Mouse (Mus musculus) frontal cortex, adult (tissue): ENCODE results near the gene Msrb3.

Source experiments
- ATAC-seq: cut with Nextera tagmentation; 2 replicates; pipeline ENCODE4 v1.9.2; 2017; ENCODE audit warnings: mild to moderate bottlenecking, moderate library complexity, mixed read lengths; ENCODE audit not compliant: low TSS enrichment

Gene Msrb3

GRCm38 (mm10) chr10:120810832-120811571 lies 87.9 kb downstream of the Msrb3 start:
- no peak for ATAC-seq

- ATAC-seq = no peak
Measured at GRCm38 (mm10) chr10:120810053-120810696, 88.7 kb downstream of the Msrb3 start.

- ATAC-seq = no peak
Measured at GRCm38 (mm10) chr10:120808167-120808566, 90.7 kb downstream of the Msrb3 start.

GRCm38 (mm10) chr10:120801127-120801526 lies 97.8 kb downstream of the Msrb3 start:
- no peak for ATAC-seq

GRCm38 (mm10) chr10:120799479-120799878 lies 99.4 kb downstream of the Msrb3 start:
- no peak for ATAC-seq

- no peak for ATAC-seq
Measured at GRCm38 (mm10) chr10:120796749-120797148, 102.2 kb downstream of the Msrb3 start.

- no peak for ATAC-seq
Measured at GRCm38 (mm10) chr10:120794391-120794817, 104.5 kb downstream of the Msrb3 start.

GRCm38 (mm10) chr10:120792191-120792765 lies 106.6 kb downstream of the Msrb3 start:
- ATAC-seq = no peak

- no peak for ATAC-seq
Measured at GRCm38 (mm10) chr10:120791438-120791837, 107.5 kb downstream of the Msrb3 start.

GRCm38 (mm10) chr10:120787202-120787601 lies 111.7 kb downstream of the Msrb3 start:
- ATAC-seq = no peak

GRCm38 (mm10) chr10:120784516-120784915 lies 114.4 kb downstream of the Msrb3 start:
- ATAC-seq = no peak

GRCm38 (mm10) chr10:120783393-120783792 lies 115.5 kb downstream of the Msrb3 start:
- no peak for ATAC-seq

- no peak for ATAC-seq
Measured at GRCm38 (mm10) chr10:120777499-120777898, 121.4 kb downstream of the Msrb3 start.

GRCm38 (mm10) chr10:120775361-120775760 lies 123.5 kb downstream of the Msrb3 start:
- no peak for ATAC-seq

GRCm38 (mm10) chr10:120767418-120767817 lies 131.5 kb downstream of the Msrb3 start:
- ATAC-seq = no peak

GRCm38 (mm10) chr10:120765398-120765797 lies 133.5 kb downstream of the Msrb3 start:
- no peak for ATAC-seq

GRCm38 (mm10) chr10:120763656-120764466 lies 135.0 kb downstream of the Msrb3 start:
- ATAC-seq = no peak

- no peak for ATAC-seq
Measured at GRCm38 (mm10) chr10:120762958-120763357, 135.9 kb downstream of the Msrb3 start.

- ATAC-seq = no peak
Measured at GRCm38 (mm10) chr10:120760679-120761078, 138.2 kb downstream of the Msrb3 start.

GRCm38 (mm10) chr10:120759883-120760282 lies 139.0 kb downstream of the Msrb3 start:
- ATAC-seq = no peak

- ATAC-seq = no peak
Measured at GRCm38 (mm10) chr10:120752454-120752853, 146.4 kb downstream of the Msrb3 start.

GRCm38 (mm10) chr10:120751821-120752261 lies 147.1 kb downstream of the Msrb3 start:
- no peak for ATAC-seq
